Mouse (Mus musculus) liver, postnatal 0 days (tissue): ENCODE data around the gene Git2. TPM values are rescaled to one million over a fixed set of nuclear protein-coding genes. Genes with fewer than 3 reads are reported as not detected.

Experiments used
- ATAC-seq: fragments of 200-750 bp; cut with Nextera tagmentation; 2 replicates; pipeline ENCODE4 v1.8.0; 2017; ENCODE audit warnings: mild to moderate bottlenecking, moderate library complexity
- DNase-seq: peaks from one replicate; pipeline ENCODE4 v3.0.0-alpha.2; 2016
- H3K27ac ChIP-seq: fragments of 300-500 bp; sonication (generic); 2 replicates; pipeline ENCODE4 v1.5.1; 2014; ENCODE audit warnings: antibody characterized with exemption, moderate library complexity, mild to moderate bottlenecking, low read depth
- H3K27me3 ChIP-seq: fragments of 300-500 bp; sonication (generic); 2 replicates; pipeline ENCODE4 v1.6.1; 2014; ENCODE audit warnings: low read length, control low read depth, mixed read lengths; ENCODE audit not compliant: insufficient read depth
- H3K36me3 ChIP-seq: fragments of 300-500 bp; sonication (generic); replicated peaks from 2 replicates; pipeline ENCODE4 v1.6.1; 2014; ENCODE audit warnings: mild to moderate bottlenecking, control low read depth, low read length, moderate library complexity, mixed read lengths; ENCODE audit not compliant: insufficient read depth
- H3K4me1 ChIP-seq: fragments of 300-500 bp; sonication (generic); 2 replicates; pipeline ENCODE4 v1.6.1; 2014; ENCODE audit warnings: antibody characterized with exemption, mild to moderate bottlenecking, control low read depth; ENCODE audit not compliant: insufficient read depth
- H3K4me2 ChIP-seq: fragments of 300-500 bp; sonication (generic); 2 replicates; pipeline ENCODE4 v1.6.1; 2014; ENCODE audit warnings: low read depth, mild to moderate bottlenecking, low read length, moderate library complexity, mixed read lengths
- H3K4me3 ChIP-seq: fragments of 300-500 bp; sonication (generic); 2 replicates; pipeline ENCODE4 v1.5.1; 2014; ENCODE audit warnings: low read depth, low read length
- H3K9ac ChIP-seq: fragments of 300-500 bp; sonication (generic); replicated peaks from 2 replicates; pipeline ENCODE4 v1.6.1; 2014; ENCODE audit warnings: mild to moderate bottlenecking, moderate library complexity
- H3K9me3 ChIP-seq: fragments of 300-500 bp; sonication (generic); 2 replicates; pipeline ENCODE4 v1.6.1; 2016; ENCODE audit warnings: mild to moderate bottlenecking, control low read depth, low read length, mixed read lengths
- CTCF ChIP-seq: sonication (generic); IDR thresholded peaks from 2 replicates; pipeline ENCODE4 v1.5.1; 2016; ENCODE audit warnings: antibody characterized with exemption, low read depth
- EP300 ChIP-seq: IDR thresholded peaks from 2 replicates; pipeline ENCODE4 v1.6.1; 2016; ENCODE audit warnings: antibody characterized with exemption, low read depth, mild to moderate bottlenecking
- WGBS: fragments of 180-500 bp; shearing (Covaris S2); extraction: QIAGEN DNeasy Blood & Tissue Kit; methylation state at CpG from one replicate; pipeline ENCODE4 v1.1.7; 2014; ENCODE audit not compliant: insufficient replicate concordance; 5-methylcytosine and 5-hydroxymethylcytosine counted together
- polyA plus RNA-seq: library from polyadenylated mRNA; unstranded; fragments of >200 nt; fragmentation: Nextera tagmentation; extraction: Ambion mirVana; gene quantifications from 2 replicates; pipeline ENCODE4 v1.2.1, GENCODE M21; 2015

The Git2 gene
- polyA plus RNA-seq, result 10.5 and 11.1 TPM in 2 replicates

GRCm38 (mm10) chr5:114775056-114775979 lies at the start of gene Git2:
TSS of gene Git2 (minus strand) at chr5:114775517.
- no peak for TF ChIP-seq CTCF
- no peak for TF ChIP-seq EP300
- H3K4me2 ChIP-seq, result peak within 1 kb of the TSS; percentile 92
- DNase-seq (no peak), ATAC-seq (no peak)
- H3K9ac ChIP-seq, result peak within 1 kb of the TSS; percentile 97
- no peaks in the 10 kb centered on the region; the same call in 1 of the 2 replicates for H3K36me3 ChIP-seq
- peak within 1 kb of the TSS; percentile 81 for H3K27ac ChIP-seq
- no peaks in the 10 kb centered on the region for H3K9me3 ChIP-seq
- no peaks in the 10 kb centered on the region for H3K27me3 ChIP-seq
- H3K4me1 ChIP-seq, result peaks cover 46% of the 10 kb centered on the region
- 1% methylated on average over 57 of the region's 63 CpGs for WGBS
- H3K4me3 ChIP-seq, result peak within 1 kb of the TSS; percentile 96

DNA sequence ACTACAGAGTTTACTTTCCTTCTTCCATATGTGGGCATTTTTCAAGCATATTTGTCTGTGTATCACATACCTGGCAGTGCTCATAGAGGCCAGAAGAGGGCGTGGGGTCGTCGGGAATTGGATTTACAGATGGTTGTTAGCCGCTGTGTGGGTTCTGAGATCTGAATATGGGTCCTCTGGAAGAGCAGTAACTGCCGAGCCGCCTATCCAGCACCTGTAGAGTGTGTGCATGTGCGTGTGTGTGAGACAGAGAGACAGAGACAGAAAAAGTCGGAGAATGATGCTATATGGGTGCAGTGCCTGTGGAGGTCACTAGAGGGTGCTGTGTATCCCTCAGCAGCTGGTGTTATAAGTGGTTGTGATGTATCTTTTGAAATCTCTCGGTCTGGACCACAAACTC lies 48.9 kb upstream of the Git2 start:
- peak; percentile 70 for DNase-seq
- Histone ChIP-seq H3K9me3 (no peaks in the 10 kb centered on the region), H3K4me3 (peak overlapping the region; percentile 31; the same call in 1 of the 2 replicates), H3K27ac (0 out of 2 replicates have a peak overlapping the region, but pooled peaks have one; percentile 29), H3K9ac (no peak overlapping the region), H3K4me1 (peaks cover 9% of the 10 kb centered on the region; the same call in 1 of the 2 replicates), H3K36me3 (no peaks in the 10 kb centered on the region), H3K4me2 (peak overlapping the region; percentile 94), H3K27me3 (no peaks in the 10 kb centered on the region)
- 16% methylated on average over 9 of the region's 9 CpGs for WGBS
- ATAC-seq, result no peak
- TF ChIP-seq EP300, result no peak
- TF ChIP-seq CTCF, result peak; percentile 91

GRCm38 (mm10) chr5:114822796-114823688 lies 47.7 kb upstream of the Git2 start, which contains the start of gene 1500011B03Rik:
TSS of gene 1500011B03Rik (minus strand) at chr5:114823468.
- H3K36me3 ChIP-seq, result no peaks in the 10 kb centered on the region
- peak; percentile 84 for DNase-seq
- WGBS, result 11% methylated on average over 53 of the region's 53 CpGs
- H3K4me1 ChIP-seq, result peaks cover 9% of the 10 kb centered on the region; the same call in 1 of the 2 replicates
- H3K27ac ChIP-seq, result peak within 1 kb of the TSS; percentile 36; the same call in 1 of the 2 replicates
- no peaks in the 10 kb centered on the region for H3K9me3 ChIP-seq
- no peak for TF ChIP-seq CTCF
- no peak for TF ChIP-seq EP300
- H3K9ac ChIP-seq, result peak within 1 kb of the TSS; percentile 61; the same call in 1 of the 2 replicates
- peak within 1 kb of the TSS; percentile 94 for H3K4me2 ChIP-seq
- peak within 1 kb of the TSS; percentile 61 for H3K4me3 ChIP-seq
- H3K27me3 ChIP-seq, result no peaks in the 10 kb centered on the region
- ATAC-seq, result peak; percentile 46

DNA sequence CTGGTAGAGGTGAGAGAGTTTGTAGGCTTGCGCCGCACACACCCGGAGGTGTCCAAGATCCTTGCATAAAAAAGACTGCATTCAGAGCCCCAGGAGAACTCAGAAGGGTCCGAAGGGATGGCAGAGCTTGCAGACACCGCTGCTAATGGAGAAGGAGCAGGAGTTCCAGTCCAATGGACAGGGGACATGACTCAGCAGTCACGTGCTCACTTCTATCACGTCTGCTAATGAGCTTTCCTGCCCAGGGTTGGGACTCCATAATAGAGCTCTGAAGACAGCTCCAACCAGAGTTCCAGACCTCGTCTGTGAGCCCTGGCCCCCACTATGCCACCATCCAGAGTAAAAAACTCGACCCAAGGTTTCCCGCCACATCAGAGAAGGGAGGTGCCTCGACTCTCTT lies 42.8 kb upstream of the Git2 start:
- Histone ChIP-seq H3K9ac (no peak overlapping the region), H3K4me2 (no peak overlapping the region), H3K4me3 (no peak overlapping the region), H3K36me3 (no peaks in the 10 kb centered on the region), H3K27me3 (no peaks in the 10 kb centered on the region), H3K27ac (no peak overlapping the region), H3K4me1 (no peaks in the 10 kb centered on the region; the same call in 1 of the 2 replicates), H3K9me3 (no peaks in the 10 kb centered on the region)
- WGBS, result 55% methylated on average over 11 of the region's 11 CpGs
- TF ChIP-seq CTCF (no peak), EP300 (no peak)
- DNase-seq (peak; percentile 30), ATAC-seq (no peak)

DNA sequence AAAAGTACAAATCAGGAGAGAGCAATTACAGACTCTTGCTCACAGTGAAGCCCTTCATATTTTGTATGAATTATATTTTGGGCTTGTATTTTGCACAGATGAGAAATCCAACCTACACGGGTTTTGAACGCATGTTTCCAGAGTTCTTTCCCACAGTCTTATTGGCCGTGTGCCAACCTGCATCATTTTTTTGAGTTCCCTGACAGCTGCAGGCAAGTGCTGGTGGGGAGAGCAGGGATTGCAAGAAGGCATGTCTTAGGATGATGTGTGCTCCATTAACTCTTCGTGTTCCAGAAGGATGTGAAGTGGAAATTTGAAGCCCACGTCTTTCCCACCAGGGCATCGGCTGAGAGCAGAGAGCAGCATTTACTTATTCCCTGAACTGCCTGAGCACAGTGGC lies 41.3 kb upstream of the Git2 start:
- WGBS, result 70% methylated on average over 6 of the region's 6 CpGs
- no peak overlapping the region for H3K4me2 ChIP-seq
- no peak overlapping the region for H3K27ac ChIP-seq
- H3K27me3 ChIP-seq, result no peaks in the 10 kb centered on the region
- ATAC-seq (no peak), DNase-seq (peak; percentile 12)
- TF ChIP-seq CTCF (no peak), EP300 (no peak)
- H3K9me3 ChIP-seq, result no peaks in the 10 kb centered on the region
- H3K36me3 ChIP-seq, result no peaks in the 10 kb centered on the region
- no peak overlapping the region for H3K4me3 ChIP-seq
- H3K4me1 ChIP-seq, result 0 out of 2 replicates have a peak, but pooled peaks cover 6% of the 10 kb centered on the region
- H3K9ac ChIP-seq, result no peak overlapping the region
